Mouse (Mus musculus) heart, adult 11 months (tissue): ENCODE data around the gene Hnf1b.
A peak's percentile ranks its signal among the peaks of the same experiment; 100 is the strongest.

Source experiments
- DNase-seq: peaks from one replicate; pipeline ENCODE4 v3.0.0; 2022

Hnf1b gene

DNA sequence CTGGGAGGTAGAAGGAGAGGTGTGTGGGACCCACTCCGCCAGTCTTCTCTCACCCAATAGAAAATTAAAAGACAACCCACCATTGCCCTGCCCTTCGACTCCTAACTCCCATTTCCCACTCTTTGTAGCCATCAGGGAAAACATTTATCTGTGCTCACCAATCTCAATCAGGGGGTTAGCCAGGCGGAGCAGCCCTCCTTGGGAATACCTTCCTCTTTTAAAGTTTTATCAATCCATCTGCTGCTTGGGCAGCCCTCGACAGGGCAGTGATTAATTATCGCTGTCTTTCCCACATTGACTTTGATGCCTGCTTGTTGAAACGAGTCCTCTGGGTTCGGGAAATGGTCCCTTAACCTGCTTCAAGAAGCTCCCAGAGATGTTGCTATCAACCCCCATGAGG is 47.7 kb downstream of the Hnf1b start:
- no peak for DNase-seq

GRCm38 (mm10) chr11:83902812-83903211 is 52.9 kb downstream of the Hnf1b start:
- DNase-seq: no peak

DNA sequence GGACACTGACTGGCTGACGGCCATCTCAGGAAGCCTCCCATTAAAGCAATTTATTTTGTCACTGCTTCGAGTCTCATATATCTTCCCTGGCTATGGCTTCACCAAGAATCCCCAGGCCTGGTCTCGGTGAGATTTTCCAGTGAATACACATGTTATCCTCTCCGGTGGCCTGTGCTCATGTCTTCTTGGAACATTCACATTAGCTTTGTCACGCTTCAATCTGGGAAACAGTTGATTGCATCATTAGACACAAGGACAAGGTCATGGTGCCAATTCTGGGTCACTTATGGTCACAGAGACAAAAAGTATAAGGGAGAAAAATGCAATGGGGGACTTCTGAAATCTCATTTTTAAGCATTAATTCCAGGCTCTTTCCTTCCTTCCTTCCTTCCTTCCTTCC is 55.9 kb downstream of the Hnf1b start:
- DNase-seq: no peak

GRCm38 (mm10) chr11:83908376-83908775 is 58.5 kb downstream of the Hnf1b start:
- no peak for DNase-seq

DNA sequence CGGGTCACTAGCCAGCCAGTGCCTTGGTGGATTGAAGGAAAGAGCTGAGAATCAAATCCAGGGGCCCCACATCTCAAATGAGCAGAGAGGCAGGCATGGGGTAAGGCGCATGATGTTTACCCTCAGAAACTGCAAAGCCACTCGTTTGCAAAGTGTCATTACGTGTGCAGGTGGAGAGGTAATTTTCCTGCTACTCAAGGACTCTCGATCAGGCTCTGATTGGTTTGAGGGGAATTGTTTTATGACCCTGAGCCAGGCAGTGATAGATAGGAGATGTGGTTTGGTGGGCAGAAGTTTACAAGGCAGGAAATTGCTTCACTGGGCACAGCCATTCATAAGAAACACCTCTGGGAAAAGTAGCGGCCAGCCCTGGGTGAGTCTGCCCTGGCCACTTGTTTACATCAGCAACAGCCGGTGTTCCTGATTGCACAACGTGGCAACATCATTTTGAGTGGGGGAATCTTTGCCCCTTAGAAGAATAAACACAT is 64.0 kb downstream of the Hnf1b start:
- no peak for DNase-seq

GRCm38 (mm10) chr11:83914501-83914900 is 64.6 kb downstream of the Hnf1b start:
- DNase-seq: no peak

GRCm38 (mm10) chr11:83922600-83922999 is 72.7 kb downstream of the Hnf1b start:
- DNase-seq: no peak

GRCm38 (mm10) chr11:83927097-83927496 is 77.2 kb downstream of the Hnf1b start:
- no peak for DNase-seq

DNA sequence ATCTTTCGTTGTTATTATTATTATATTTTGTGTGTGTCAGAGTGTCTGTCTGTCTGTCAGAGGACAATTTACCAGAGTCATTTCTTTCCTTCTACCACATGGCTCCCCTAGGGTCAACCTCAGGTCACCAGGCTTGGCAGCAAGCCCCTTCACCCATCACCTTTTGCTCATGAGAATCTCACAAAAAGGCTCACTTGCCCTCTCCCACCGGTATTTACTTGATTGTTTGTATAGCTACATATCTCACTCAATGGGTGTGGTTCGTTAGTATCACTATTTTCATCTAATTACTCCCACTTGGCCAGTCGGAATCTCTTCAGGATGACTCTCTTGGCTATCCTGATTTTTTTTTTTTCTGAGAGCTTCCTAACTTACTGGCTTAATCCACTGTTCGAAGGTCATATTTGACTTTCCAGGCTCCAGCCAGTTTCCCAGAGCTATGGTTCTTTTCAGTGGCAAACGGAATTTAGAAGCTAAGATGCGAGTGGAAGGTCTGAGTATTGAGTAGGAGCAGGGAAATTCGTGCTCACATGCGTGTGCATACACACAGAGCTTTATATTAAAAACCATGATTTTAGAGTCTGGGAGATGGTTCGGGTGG is 82.7 kb downstream of the Hnf1b start:
- DNase-seq: peak; percentile 62

DNA sequence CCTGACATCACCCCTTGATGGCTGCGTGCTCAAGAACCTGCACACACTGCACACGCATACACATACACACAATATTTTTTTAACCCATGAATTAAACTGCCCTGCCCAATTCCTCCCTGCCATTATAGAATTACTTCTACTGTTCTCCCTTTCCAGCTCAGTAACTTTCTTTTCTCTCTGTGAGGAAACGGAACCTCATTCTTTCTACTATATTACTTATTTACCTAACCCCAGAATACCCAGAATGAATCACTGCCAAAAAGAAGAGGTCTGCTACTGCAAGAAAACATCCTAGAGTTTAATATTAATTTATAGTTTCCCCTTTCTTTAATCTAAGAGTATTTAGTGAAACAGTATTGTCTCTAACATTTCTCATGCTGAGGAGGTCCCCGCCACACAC is 83.5 kb downstream of the Hnf1b start:
- no peak for DNase-seq

DNA sequence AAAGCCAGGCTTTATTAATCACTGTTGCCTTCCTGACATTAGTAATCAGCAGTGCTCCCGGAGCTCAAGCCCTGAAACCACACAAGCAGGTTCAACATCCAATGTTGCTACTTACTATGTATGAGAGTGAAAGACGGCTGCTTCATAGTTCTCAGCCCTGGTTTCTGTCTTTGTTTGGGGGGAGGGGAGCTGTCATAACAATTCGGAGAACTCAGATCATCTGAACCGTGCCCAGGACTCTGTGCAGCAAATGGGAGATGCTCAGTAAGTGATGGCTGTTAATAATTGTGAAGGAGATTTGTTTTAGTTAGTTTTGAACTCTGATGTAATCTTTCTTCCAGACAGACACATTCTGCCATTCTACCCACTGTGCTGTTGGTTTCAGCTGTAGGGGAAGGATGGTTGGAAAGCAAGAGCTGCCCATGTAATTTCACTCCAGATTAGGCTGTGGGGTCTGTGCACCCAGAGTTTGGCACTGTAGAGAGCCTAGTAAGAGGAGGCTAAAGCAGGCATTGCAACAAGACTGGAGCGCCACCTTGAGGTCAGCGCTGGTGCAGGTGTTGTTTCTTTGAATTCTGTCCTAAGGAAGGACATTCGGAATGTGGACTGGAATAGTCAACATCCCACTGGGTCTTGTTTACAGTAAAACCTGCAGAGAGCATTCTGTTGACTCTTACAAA is 86.3 kb downstream of the Hnf1b start:
- DNase-seq: peak; percentile 87

DNA sequence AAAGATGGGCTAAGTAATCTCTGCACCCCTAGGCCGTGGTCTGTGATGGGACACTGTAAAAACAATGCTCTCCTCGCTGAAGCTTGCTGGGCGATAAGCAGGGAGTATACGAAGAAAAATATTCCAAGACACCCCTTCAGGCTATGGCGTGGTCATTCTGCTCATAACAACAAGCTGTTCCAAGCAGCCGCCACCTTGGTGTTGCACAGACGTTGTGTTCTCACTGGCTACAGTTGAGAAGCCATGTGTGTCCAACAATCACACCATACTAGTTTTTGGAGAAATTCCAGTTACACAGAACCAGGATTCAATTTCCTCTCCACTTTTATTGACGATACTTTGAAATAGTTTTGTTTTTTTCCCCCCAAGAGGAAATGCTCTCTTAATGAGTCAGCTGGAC is 88.7 kb downstream of the Hnf1b start:
- DNase-seq: no peak

- peak; percentile 99 for DNase-seq
Observed at GRCm38 (mm10) chr11:83941950-83942840, 92.3 kb downstream of the Hnf1b start, which contains the start of gene Ddx52. Gene Ddx52, plus strand, starts transcription at chr11:83942062.
